12 mouse cellular contexts compared by ENCODE assay signal in the genomic region with DNA sequence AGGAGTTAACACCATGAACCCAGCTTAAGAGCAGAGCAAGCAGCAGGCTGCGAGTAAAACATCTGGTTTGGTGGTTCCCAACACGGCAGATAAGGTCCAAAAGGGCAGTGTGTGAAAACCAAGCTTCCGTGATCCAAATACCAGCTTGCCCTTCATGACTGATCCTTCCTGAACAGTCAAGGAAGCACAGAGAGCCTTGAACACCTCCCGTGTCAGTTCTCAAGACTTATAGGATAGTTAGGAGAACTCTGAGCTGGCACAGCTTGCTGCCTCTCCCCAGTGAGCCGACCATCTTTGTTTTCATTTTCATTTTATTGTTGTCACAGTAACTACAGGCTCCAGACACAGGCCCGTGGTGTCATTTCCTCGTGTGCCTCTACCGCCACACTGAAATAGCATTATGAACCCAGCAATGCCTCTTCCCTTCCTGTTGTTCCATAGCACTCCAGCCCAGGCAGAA. TPM values are rescaled to one million over a fixed set of nuclear protein-coding genes. Genes with fewer than 3 reads are reported as not detected.
DNase-seq lines count a peak whose midpoint lies in the region; ATAC-seq and TF ChIP-seq lines count a peak whose summit lies in the region.
"Had no signal": no experiment of that assay in that cellular context is flagged by ENCODE, and none has a peak within 500 bp of the region (broad histone marks: within the 10 kb centered on the region; RNA-seq: fewer than 3 reads in every experiment).

No protein-coding gene starts in this region.

- H3K9ac ChIP-seq in heart, embryonic 14.5 days (ENCODE audit: low read length), result peak overlapping the region; percentile 57; the same call in 1 of the 2 replicates
- H3K9ac ChIP-seq: hindbrain, embryonic 12.5 days had no signal

- H3K27me3 ChIP-seq in heart, embryonic 14.5 days (ENCODE audit: control insufficient read depth, insufficient read depth, low read length), result no peaks in the 10 kb centered on the region
- H3K27me3 ChIP-seq: hindbrain, embryonic 12.5 days had no signal

- no peak for TF ChIP-seq CTCF in layer of hippocampus, adult 2 months (conservative IDR thresholded peaks at IDR 0.05)

- no peaks in the 10 kb centered on the region for H3K9me3 ChIP-seq in heart, embryonic 14.5 days (ENCODE audit: control insufficient read depth, low read length)
- H3K9me3 ChIP-seq: hindbrain, embryonic 12.5 days had no signal

- DNase-seq in adrenal gland, postnatal 14 days, result peak; percentile 36
- no peak for DNase-seq in adrenal gland, adult 18-20 months (ENCODE audit: low spot score in 2 of 2)
- peak; percentile 4 for DNase-seq in CD4-positive helper T cell, adult 2 months (ENCODE audit: low read depth, low spot score)
- DNase-seq in lung, postnatal 36 days, result peak; percentile 48
- DNase-seq in layer of hippocampus, adult 18-20 months (ENCODE audit: low spot score in 2 of 2), result no peak
- DNase-seq in gastrocnemius, postnatal 4 days (ENCODE audit: low spot score in 2 of 2), result no peak
- DNase-seq in layer of hippocampus, adult 2 months (ENCODE audit: low spot score in 2 of 2), result no peak
- DNase-seq: cerebellum, adult 18-20 months; spleen, adult 18-20 months had no signal

- no peak for ATAC-seq in heart, embryonic 14.5 days (ENCODE audit: insufficient number of reproducible peaks, insufficient read depth, low FRiP score, low read depth)

- H3K4me3 ChIP-seq in heart, embryonic 14.5 days (ENCODE audit: control insufficient read depth in 1 of 2, insufficient read depth in 1 of 2, low read depth in 1 of 2, low read length in 2 of 2), result no peak overlapping the region
- H3K4me3 ChIP-seq in layer of hippocampus, adult 2 months, result no peak overlapping the region
- H3K4me3 ChIP-seq: erythroblast, embryonic 14.5 days; hindbrain, embryonic 12.5 days had no signal

- WGBS in heart, embryonic 14.5 days, result 26% methylated on average over 8 of the region's 8 CpGs

- peak overlapping the region; percentile 2 to 69; a peak in 3 of 4 replicates for H3K27ac ChIP-seq in heart, embryonic 14.5 days (replicated peaks in 1 of 2; ENCODE audit: control insufficient read depth in 1 of 2, insufficient read depth in 1 of 2, low read depth in 2 of 2, low read length in 2 of 2)
- H3K27ac ChIP-seq in layer of hippocampus, adult 2 months, result no peak overlapping the region
- H3K27ac ChIP-seq: hindbrain, embryonic 12.5 days had no signal

- no peaks in the 10 kb centered on the region for H3K36me3 ChIP-seq in heart, embryonic 14.5 days (ENCODE audit: control insufficient read depth, insufficient read depth, low read length)
- H3K36me3 ChIP-seq: hindbrain, embryonic 12.5 days had no signal

- peaks cover 34 to 84% of the 10 kb centered on the region in 2 experiments for H3K4me1 ChIP-seq in heart, embryonic 14.5 days (ENCODE audit: control insufficient read depth in 2 of 2, insufficient read depth in 2 of 2, low read length in 2 of 2)

- peak overlapping the region; percentile 54 for H3K4me2 ChIP-seq in heart, embryonic 14.5 days (ENCODE audit: low read length)
- H3K4me2 ChIP-seq: hindbrain, embryonic 12.5 days had no signal

RNA-seq across cellular contexts. Expression of gene Filip1, which starts 42.0 kb away (rescaled TPM):
- 51.9 and 57.7 TPM in 2 replicates for total RNA-seq in adrenal gland, postnatal 14 days (2021)
- 10 to 100 TPM; 58.1 to 81.5 TPM for total RNA-seq in adrenal gland, adult 18-20 months (2021)
- 33.9 and 39.3 TPM in 2 replicates for polyA plus RNA-seq in heart, embryonic 14.5 days (2014; fragmentation: Nextera tagmentation; extraction: Ambion mirVana)
- 10 to 100 TPM; 10.6 to 13.1 TPM for total RNA-seq in layer of hippocampus, adult 18-20 months (2021)
- 10 to 100 TPM; 75.3 to 94.0 TPM for total RNA-seq in gastrocnemius, postnatal 4 days (2021)
- total RNA-seq in layer of hippocampus, adult 2 months (2021), result 10 to 100 TPM; 11.7 to 13.9 TPM
- polyA plus RNA-seq: erythroblast, embryonic 14.5 days had no signal

Comparison
In these comparisons a context has a peak if more than half of its experiments do, and no peak if none do; other contexts are left out.
1. DNase-seq: peak in adrenal gland, postnatal 14 days (single experiment), CD4-positive helper T cell, adult 2 months (single experiment) and lung, postnatal 36 days (single experiment); none in adrenal gland, adult 18-20 months (0 of 2), layer of hippocampus, adult 18-20 months (0 of 2), gastrocnemius, postnatal 4 days (0 of 2) and layer of hippocampus, adult 2 months (0 of 2).